Mouse (Mus musculus): ENCODE measurements around the gene Kif13a.

DNA sequence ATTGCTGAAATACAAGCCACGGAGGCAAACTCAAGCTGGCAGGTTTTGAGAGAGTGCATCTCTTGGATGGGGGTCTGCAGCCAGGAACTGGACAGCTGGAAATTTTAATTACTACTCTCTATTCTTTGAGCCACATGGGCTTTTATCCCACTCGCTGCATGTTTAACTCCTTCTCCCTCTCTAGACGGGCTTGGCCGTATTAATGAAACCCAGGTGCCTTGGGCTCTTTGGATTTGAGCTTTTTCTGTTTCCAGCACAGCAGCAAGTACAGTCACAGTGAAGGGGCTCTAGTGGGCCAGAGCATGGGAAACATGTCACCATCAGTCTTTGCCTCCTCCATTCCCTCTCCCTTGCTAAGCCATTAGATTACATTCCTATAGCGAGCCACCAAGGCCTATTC lies 16.4 kb upstream of the Kif13a start:
- TF ChIP-seq POLR2A (IDR thresholded peaks at IDR 0.05; ENCODE audit: control insufficient read depth, low read depth, low read length) (no peak), CTCF (IDR thresholded peaks at IDR 0.05; ENCODE audit: control insufficient read depth, insufficient read depth, insufficient replicate concordance, low read depth, low read length) (no peak)

Data from testis, adult 2 months (tissue).